Mouse (Mus musculus) layer of hippocampus, adult 9-11 months (tissue): ENCODE data around the gene Vwa7.
A peak's percentile ranks its signal among the peaks of the same experiment; 100 is the strongest.
"Not testable (repeated sequence)": the region's sequence is repeated elsewhere in the genome, so short reads cannot be mapped to it uniquely, and the experiment has no call there.

Source experiments
- DNase-seq: peaks from one replicate; pipeline ENCODE4 v3.0.0; 2022

Gene Vwa7

GRCm38 (mm10) chr17:35016376-35016775 lies at the start of gene Vwa7:
Gene Vwa7 (plus strand): TSS chr17:35016579.
- no peak for DNase-seq

- not testable (repeated sequence) for DNase-seq
Measured at GRCm38 (mm10) chr17:34969822-34970221, 46.6 kb upstream of the Vwa7 start, which contains the start of gene Gm20481. Gene Gm20481 (plus strand): TSS chr17:34969912.

- DNase-seq, result not testable (repeated sequence)
Measured at GRCm38 (mm10) chr17:34970850-34971249, 45.5 kb upstream of the Vwa7 start.

GRCm38 (mm10) chr17:34971694-34972068 lies 44.7 kb upstream of the Vwa7 start:
- DNase-seq, result not testable (repeated sequence)

GRCm38 (mm10) chr17:34972069-34972749 lies 44.2 kb upstream of the Vwa7 start, which contains the start of the genes Hspa1a and Hspa1l:
Gene Hspa1a (minus strand): TSS chr17:34972156.
Gene Hspa1l (plus strand): TSS chr17:34972703.
- peak; percentile 83 for DNase-seq

- no peak for DNase-seq
Measured at GRCm38 (mm10) chr17:34975581-34976492, 40.5 kb upstream of the Vwa7 start.

- DNase-seq, result no peak
Measured at GRCm38 (mm10) chr17:34977000-34977399, 39.4 kb upstream of the Vwa7 start.

GRCm38 (mm10) chr17:34978239-34978638 lies 38.1 kb upstream of the Vwa7 start:
- no peak for DNase-seq

GRCm38 (mm10) chr17:34979631-34980030 lies 36.7 kb upstream of the Vwa7 start:
- no peak for DNase-seq

GRCm38 (mm10) chr17:34980655-34981054 lies 35.7 kb upstream of the Vwa7 start:
- DNase-seq, result peak; percentile 48

- DNase-seq, result peak; percentile 93
Measured at GRCm38 (mm10) chr17:34981690-34982180, 34.6 kb upstream of the Vwa7 start, which contains the start of gene Lsm2. Gene Lsm2 (plus strand): TSS chr17:34981862.

GRCm38 (mm10) chr17:34982328-34982727 lies 34.1 kb upstream of the Vwa7 start:
- DNase-seq, result no peak

GRCm38 (mm10) chr17:34984218-34984617 lies 32.2 kb upstream of the Vwa7 start:
- DNase-seq, result no peak

- no peak for DNase-seq
Measured at GRCm38 (mm10) chr17:34994751-34995150, 21.6 kb upstream of the Vwa7 start.

GRCm38 (mm10) chr17:34995192-34995591 lies 21.2 kb upstream of the Vwa7 start:
- DNase-seq, result not testable (repeated sequence)

GRCm38 (mm10) chr17:34995927-34996326 lies 20.5 kb upstream of the Vwa7 start:
- DNase-seq, result not testable (repeated sequence)

GRCm38 (mm10) chr17:34996411-34997141 lies 19.8 kb upstream of the Vwa7 start:
- no peak for DNase-seq

GRCm38 (mm10) chr17:34997142-34997483 lies 19.3 kb upstream of the Vwa7 start:
- DNase-seq, result no peak

- no peak for DNase-seq
Measured at GRCm38 (mm10) chr17:34998526-34999430, 17.6 kb upstream of the Vwa7 start.

- DNase-seq, result not testable (repeated sequence)
Measured at GRCm38 (mm10) chr17:34999871-35000716, 16.3 kb upstream of the Vwa7 start.
